Mouse (Mus musculus): ENCODE measurements around the gene 2900011O08Rik.

The 2900011O08Rik gene

DNA sequence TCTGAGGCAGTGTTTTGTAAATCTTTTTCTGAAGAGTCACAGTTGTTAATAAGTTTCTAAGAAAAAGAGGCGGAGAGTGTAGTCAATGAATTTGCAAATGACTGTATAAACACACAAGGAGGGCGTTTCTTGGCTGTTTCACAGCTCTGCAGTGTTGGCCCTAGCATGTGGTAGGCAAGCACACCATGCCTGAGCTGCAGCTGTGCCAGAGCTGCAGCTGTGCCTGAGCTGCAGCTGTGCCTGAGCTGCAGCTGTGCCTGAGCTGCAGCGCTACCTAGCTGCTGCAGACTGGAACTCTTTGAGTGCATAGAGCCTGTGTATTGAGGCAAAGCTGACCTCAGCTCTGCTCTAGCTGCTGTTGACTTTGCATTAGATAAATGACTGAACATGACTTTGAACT lies 17.8 kb downstream of the 2900011O08Rik start:
- peak; percentile 27 for DNase-seq (ENCODE audit: low read depth, low spot score)

DNA sequence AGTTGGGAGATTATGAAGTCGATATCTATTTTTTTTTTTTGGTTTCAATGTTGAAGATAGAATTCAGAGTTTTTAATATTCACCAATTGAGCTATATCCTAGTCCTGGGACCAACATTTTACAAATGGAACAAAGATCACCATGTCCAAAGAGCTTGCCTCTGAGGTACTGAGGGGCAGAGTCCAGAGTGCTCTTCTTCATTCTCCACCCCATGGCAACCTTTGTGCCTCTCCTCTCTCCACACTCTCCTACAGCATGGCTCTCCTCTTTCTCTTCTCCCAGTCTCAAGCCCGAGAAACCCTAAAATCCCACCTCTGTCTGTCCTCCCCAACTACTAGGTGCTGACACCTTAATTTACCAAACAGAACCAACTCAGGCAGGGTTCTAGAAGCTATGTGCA lies 18.3 kb downstream of the 2900011O08Rik start:
- DNase-seq (ENCODE audit: low read depth, low spot score) = no peak

DNA sequence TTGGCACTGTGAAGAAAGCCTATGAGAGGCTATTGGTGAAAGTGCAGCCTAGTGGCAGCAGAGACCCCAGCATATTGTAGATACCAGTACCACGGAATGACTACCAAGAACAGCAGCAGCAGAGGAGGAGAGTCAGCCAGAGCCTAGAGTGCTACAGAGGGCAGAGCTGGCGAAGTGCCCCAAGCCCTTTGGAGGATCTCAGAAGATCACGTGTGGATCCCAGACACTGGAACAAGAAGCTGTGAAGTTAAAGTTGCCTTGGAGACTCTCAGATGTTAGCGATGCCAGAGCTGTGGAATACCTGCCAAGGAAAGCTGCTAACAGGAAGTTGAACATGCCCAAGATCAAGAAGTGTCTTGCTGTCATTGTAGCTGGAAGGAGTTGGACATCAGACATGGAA lies 18.9 kb downstream of the 2900011O08Rik start:
- no peak for DNase-seq (ENCODE audit: low read depth, low spot score)

DNA sequence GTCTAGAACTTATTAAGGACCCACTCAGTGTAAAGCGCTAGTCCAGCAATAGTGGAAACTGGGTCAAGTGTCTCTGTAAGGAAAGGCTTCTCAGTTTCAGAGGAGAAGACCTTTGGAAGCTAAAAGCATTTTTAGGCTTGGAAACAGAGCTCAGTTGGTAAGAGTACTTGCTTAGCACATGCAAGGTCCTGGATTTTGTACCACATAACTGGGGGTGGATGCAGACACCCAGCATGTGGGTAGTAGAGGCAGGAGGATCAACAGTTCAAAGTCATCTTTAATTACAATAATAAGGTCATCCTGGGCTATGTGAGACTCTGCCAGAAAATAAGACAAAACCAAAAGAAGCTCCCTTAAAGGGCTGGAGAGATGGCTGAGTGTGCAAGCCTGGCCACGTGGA lies 21.7 kb downstream of the 2900011O08Rik start:
- DNase-seq (ENCODE audit: low read depth, low spot score) = no peak

DNA sequence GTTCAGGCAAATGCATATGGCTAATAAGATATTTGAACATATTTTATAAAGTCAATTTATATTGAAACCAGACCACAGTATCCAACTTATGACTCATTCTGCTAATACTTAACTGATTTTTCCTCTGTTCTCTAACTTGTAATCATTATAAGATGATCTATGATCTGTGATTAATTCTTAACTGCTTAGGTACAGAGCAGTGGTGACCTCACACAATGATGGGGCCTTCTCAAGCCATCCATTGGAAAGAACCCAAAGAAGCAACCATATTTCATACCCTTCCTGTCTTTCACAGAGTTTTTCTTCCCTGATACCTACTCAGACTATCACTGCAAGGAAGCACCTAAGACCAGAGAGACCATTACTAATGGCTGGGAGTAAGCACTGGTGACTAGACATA lies 22.3 kb downstream of the 2900011O08Rik start:
- DNase-seq (ENCODE audit: low read depth, low spot score) = no peak

DNA sequence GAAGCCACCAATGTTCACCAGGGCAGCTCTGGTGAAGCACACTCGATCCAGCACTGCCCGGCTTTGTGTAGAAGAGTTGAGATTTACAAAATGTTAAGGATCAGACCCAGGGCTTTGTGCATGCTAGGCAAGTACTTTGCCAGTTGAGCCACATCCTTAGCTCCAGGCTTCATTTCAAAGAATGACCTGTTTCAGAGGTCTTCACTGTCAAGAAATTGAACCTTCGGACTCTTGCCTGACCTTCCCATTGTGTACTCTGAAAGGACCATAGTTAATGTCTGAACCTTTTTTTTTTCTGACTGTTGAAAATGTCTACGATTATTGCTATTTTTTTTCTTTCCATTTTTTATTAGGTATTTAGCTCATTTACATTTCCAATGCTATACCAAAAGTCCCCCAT lies 23.6 kb downstream of the 2900011O08Rik start:
- DNase-seq (ENCODE audit: low read depth, low spot score) = no peak

DNA sequence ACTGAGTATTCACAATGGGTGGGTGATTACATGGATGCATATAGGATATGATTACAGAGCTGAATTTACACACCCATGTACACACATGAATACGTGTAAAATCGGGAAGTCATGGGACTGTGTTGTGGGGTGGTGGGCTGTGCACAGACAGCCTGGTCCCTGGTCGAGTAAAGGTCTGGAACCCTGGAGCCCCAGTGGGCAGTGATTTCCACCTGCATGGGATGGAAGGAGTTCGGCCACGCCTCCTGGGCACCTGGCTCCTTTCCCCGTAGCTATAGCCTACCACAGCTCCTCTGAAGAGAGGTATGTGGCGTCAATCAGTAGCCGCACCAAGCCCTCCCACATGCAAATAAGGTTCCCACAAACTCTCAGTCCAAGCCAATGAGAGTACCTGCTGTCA lies 30.9 kb downstream of the 2900011O08Rik start:
- peak; percentile 28 for DNase-seq (ENCODE audit: low read depth, low spot score)

DNA sequence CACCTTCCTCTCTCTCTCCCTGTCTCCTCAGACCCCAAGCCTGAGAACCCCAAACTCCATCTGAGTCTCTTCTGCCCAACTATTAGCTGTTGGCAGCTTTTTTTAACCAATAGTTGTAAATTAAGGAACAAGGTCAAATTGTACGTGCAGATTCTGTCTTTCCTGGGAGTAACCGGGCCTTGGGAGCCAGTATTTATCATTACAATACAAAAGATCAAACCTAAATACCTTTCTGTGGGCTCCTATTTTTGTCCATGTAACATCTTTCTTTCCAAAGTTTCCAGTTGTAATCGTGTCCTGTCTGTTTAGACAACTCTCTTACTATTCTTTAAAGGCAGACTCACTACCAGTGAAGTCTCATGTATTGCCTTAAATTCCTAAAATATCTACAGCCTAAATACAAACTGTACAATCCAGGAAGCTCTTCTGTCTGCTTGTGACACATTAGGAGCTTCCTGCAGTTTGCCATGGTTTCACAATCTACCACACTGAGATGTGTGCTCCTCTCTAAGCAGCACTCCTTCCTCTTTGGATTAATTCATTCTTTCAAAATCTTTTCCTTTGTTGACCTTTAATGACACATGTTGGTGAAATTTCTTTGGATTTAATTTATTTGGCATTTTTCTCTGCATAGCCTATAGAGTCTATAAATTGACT lies 34.9 kb downstream of the 2900011O08Rik start:
- peak; percentile 74 for DNase-seq (ENCODE audit: low read depth, low spot score)

DNA sequence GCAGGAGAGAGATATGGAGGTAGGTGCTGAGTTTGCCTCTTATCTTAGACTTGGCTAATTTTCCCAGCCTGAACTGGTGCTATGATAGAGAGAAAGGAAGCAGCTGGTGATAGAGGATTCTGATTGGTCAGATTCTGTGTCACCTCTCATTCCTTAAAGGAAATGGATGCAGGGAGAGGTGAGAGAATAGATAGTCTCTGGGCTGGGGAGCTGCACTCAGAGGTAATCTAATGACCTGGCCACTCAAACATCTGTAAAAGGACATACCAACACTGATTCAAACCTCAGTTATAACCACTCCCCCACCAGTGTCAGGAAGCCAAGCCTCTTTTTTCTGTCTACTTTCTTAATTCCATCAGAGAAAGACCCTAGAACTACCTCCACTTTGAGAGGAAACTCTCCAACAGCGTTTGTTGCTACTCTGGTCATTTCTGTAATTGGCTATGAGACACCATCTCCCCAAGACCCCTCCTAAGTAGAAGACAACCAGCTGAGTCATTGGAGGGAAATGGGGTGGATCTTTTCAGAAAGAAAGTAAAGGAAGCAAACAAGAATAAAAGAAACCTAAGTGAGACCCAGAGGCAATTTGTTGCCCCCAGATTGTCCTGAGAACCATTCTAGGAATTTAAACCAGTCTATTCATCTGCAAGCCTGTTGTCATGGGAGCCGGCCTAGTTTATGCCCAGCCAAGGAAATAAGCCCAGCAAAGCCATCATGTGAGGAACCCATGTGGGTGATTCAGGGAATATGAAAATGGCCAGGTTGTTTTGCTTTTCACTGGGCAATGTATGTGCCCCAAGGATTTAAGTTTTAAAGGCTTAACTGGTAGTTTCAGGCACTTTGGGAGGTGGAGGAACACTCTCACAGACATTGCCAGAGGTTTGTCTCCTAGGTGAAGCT lies 38.9 kb downstream of the 2900011O08Rik start:
- no peak for DNase-seq (ENCODE audit: low read depth, low spot score)

DNA sequence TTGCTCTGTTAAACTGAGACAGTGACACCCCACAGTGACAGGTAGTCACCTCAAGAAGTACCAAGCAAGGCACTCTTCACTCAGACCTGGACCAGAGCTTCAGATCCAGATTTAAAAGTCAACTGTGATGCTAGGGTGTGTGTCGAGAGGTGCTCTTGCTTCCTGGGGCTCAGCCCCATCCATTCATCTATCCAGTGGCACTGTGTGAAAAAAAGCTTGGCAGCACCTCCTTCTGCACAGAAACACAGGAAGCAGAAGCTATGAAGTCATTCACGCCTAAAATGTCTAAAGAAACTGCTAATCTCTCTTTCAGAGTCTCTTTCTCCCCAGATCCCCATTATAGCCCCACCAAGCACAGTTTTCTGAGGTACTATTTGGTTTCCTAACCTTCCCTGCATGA lies 42.7 kb downstream of the 2900011O08Rik start:
- DNase-seq (ENCODE audit: low read depth, low spot score) = no peak

DNA sequence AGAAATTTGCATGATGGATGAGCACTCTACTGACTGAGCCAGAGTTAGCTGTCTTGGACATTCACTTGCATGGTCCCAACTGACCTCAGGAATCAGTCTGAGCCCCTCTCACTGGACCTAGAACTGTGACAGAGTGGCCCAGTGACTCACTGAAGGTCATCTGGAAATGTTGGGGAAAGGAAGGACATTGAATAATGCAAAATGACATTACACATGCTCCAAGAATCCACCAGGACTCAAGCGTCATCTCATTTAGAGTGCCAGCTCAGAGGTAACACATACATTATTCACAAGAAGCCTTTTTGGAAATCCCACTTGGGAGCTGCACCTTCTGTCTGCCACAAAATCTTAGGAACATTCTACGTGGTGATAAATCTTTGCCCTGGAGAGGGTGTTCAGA lies 43.4 kb downstream of the 2900011O08Rik start:
- no peak for DNase-seq (ENCODE audit: low read depth, low spot score)

DNA sequence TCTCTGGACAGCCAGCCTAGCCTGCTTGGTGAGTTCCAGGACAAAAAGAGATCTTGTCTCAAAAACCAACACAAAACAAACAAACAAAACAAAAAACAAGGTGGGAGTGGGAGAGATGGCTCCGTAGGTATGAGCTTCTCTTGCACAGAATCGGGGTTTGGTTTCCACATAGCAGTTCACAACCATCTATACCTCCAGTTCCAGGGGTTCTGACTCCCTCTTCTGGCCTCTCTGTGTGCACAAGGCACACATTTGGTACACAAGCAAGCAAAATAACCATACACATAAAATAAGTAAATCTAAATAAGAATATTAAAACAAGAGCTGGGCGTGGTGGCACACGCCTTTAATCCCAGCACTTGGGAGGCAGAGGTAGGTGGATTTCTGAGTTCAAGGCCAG lies 44.2 kb downstream of the 2900011O08Rik start:
- DNase-seq (ENCODE audit: low read depth, low spot score) = peak; percentile 35

DNA sequence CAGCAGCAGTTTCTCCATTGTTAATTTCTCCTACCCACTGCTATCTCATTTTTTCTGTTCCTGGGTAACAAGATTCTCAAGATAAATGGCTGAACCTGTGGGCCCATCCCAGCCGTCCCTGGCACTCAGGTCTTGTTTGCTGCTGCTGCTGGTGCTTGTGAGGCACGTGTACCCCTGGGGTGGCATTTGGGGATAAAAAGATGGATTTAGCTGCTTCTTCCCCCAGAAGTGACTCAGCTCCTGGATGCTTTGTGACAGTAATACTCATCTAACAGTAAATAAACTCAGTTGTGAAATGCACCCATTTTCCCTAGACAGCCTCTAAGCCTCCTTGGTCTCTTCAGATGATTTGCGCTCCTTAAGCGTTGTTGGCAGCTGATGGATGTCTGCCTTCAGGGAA lies 46.7 kb downstream of the 2900011O08Rik start:
- no peak for DNase-seq (ENCODE audit: low read depth, low spot score)

DNA sequence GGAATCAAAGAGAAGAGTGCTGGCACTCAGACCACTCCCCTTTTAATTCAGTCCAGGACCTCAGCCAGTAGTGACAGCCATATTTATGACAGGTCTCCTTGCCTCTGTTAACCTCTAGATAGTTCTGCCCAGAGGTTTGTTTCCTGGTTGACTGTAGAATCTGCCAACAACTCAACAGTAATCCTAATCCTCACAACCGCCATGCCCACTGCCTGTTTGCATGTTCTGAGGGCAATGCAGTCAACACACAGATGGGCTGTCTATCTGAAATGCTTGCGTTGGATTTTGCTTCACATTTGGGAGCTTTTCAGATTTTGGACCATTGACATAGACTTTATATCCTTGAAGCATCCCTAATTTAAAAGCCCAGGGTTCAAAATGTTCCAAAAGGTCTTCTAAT lies 56.0 kb downstream of the 2900011O08Rik start:
- DNase-seq (ENCODE audit: low read depth, low spot score) = no peak

DNA sequence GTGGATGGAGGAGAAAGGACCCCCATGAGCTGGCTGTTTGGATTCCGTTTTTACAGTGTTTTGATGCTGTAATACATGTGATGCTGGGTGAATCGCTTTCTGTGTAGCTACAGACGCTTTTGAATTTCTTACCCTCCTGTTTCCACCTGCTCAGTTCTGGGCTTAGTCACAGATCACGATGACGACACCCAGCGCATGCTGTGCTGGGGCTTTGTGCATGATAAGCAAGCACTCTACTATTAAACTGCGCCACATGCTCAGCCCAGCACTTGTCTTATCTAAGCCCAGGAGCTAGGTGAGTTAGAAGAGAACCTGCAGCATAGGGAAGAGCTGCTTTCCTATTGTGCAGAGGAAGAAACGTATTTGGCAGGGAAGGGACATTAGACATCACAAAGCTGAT lies 58.3 kb downstream of the 2900011O08Rik start:
- no peak for DNase-seq (ENCODE audit: low read depth, low spot score)

DNA sequence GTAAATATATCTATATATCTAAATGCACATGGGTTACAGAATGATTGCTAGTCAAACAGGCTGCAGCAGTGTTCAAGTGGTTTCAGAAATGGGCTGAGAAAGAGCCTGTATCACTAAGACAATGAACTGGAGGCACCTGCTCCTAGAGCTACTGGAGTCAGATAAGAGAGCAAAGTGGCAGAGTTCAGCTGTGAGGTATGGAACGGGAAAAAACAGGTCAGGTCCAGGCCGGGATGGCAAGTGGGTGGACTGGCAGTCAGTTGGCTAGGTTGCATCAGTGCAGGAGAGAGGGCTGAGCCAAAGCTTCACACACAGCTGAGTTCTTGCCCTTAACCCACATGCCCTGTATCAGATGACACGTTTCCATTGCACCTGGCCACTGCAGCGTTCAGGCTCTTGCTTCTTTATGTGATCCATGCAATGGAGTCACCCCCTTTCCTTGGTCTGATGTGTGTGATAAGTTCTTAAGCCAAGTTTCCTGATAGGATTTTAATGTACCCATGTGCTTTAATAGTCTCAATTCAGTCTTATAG lies 59.9 kb downstream of the 2900011O08Rik start:
- no peak for DNase-seq (ENCODE audit: low read depth, low spot score)

DNA sequence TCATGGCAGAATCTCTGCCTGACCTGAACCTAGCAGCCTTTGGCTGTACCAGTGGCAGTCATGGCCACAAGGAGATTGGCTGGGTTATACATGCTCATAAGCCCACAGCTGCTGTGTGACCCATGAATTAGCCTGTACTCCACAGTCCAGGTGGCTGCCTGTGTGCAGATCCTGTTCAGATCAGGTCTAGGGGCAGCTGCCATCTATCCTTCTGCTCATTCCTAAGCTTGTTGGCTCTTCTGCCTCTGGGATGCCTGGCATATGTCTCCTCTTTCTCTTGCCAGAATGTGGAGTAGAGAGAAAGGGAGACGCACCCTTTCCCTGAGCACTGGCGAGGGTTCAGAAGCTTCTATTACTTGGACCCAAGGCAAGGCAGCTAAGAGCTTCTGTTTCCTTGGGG lies 65.8 kb downstream of the 2900011O08Rik start:
- no peak for DNase-seq (ENCODE audit: low read depth, low spot score)

DNA sequence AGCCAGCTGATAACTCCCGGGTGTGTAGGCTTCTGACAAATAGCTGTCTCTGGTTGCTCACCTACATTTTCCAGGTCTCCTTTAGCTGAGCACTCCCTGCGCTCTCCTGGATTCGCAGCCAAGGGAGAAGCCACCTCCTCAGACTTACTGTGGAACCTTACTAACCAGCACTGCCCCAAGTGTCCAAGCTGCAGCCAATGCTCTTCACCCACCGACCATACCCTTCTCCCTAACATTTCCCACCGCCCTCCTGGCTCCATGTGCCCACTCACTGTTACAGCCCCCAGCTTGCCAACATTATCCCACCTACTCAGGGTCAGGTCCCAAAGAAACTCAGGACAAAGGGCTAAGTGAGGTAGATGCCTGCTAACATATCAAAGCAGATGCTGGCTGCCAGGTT lies 66.7 kb downstream of the 2900011O08Rik start:
- no peak for DNase-seq (ENCODE audit: low read depth, low spot score)

DNA sequence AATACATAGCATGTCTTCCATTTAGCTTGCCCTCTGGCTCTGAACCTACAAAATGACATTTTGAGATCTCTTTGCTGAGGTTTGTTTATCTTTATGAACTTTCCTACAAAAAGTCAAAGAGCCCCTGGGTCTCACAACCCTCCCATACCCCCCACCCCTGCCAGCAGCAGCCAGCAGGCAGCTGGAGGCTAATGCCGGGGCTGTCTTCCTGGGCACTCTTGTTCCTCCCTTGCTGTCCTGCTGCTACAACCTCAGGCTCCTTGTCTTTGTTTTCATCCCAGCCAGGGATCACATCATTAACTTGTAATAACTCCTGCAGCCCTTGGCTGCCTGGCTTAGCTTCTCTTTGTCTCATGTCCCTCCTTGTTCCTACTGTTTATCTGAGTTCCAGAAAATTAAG lies 68.9 kb downstream of the 2900011O08Rik start:
- no peak for DNase-seq (ENCODE audit: low read depth, low spot score)

DNA sequence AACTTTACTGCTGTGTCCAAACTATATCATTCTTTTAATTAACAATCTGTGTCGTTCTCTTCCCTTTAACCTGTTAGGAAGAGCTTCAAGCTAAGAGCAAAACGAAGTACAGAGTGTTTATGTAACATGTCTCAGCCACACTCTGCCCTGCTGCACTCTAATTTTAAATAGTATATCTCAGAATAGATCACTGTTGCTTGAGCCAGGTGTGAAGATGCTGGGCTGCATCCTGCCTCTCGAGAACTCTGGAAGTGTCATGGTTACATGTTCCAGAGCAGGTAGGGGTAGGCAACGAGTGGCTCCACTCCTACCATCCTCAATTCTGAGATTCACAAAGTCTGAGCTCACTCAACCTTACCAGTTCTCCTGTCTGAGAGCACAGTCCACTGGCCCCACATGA lies 70.3 kb downstream of the 2900011O08Rik start:
- no peak for DNase-seq (ENCODE audit: low read depth, low spot score)

DNA sequence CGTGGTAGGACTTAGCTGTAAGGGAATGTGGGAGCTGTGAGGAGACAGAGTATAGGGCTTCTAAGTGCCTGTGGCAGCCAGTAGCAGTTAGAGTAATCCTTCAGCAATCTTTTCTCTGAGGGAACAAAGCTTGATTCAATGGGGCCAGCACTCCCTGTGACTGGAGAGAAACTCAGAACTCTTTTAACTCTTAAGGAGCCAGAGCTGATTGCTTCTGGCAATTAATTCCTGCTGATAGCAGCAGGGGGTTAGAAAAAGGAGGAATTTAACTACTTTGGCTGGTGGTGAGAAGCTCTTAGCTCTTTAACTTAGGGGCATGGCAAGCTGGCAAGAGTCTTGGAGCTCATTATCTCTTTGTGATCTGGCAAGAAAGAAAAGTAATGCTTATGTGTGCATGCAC lies 72.1 kb downstream of the 2900011O08Rik start:
- no peak for DNase-seq (ENCODE audit: low read depth, low spot score)

DNA sequence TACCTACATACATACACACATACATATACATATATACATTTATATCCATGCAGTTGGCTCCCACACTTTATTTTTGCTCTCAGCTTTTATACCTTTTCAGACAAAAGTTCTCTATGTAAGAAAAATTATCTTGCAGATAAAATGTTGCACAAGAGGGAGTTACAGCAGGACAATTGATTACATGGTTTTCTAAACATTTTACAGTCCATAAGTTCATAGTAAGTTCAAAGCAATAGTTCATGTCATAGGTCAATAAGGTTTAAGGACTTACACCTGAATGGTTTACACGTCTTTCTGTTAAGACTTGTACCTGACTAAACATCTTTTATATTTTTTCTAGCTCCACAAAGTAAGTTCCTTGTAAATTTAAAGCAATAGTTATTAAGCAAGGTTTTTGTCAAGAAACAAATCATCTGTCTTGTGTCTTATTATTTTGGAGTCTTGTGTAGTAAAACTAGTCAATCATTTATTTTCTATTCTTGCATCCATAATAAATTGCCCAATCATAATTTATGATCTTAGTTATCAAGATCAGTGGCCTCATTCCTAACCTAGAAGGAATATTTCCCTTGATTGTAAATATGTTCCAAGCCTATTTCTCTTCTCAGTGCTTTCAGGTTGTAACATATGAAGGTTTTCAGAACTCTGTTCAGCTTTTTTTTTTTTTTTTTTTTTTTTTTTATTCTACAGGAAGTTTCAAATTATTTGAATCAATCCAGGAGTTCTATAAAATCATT lies 72.9 kb downstream of the 2900011O08Rik start:
- no peak for DNase-seq (ENCODE audit: low read depth, low spot score)

Measured in ES-CJ7 (cell line).